Mouse (Mus musculus) ES-E14 (cell line): ENCODE data around the gene Ppp6r1.

Experiments used
- CHD2 ChIP-seq: IDR thresholded peaks from 2 replicates; pipeline ENCODE4 v1.6.1; 2014; ENCODE audit warnings: mild to moderate bottlenecking, low read depth, low read length, inconsistent platforms
- HCFC1 ChIP-seq: IDR thresholded peaks from 2 replicates; pipeline ENCODE4 v1.6.1; 2012; ENCODE audit warnings: low read length, inconsistent platforms, borderline replicate concordance; ENCODE audit not compliant: insufficient read depth
- MAFK ChIP-seq: IDR thresholded peaks from 2 replicates; pipeline ENCODE4 v1.6.1; 2014; ENCODE audit warnings: mild to moderate bottlenecking, low read depth, low read length, inconsistent platforms; ENCODE audit not compliant: insufficient read depth
- ZC3H11A ChIP-seq: IDR thresholded peaks from 2 replicates; pipeline ENCODE4 v1.6.1; 2012; ENCODE audit warnings: low read depth, mild to moderate bottlenecking, inconsistent platforms, low read length, borderline replicate concordance
- ZNF384 ChIP-seq: IDR thresholded peaks from 2 replicates; pipeline ENCODE4 v1.6.1; 2012; ENCODE audit warnings: low read depth, low read length, inconsistent platforms

- no peak for TF ChIP-seq ZNF384
- TF ChIP-seq ZC3H11A: no peak
- no peak for TF ChIP-seq MAFK
- TF ChIP-seq HCFC1: no peak
- TF ChIP-seq CHD2: no peak
Measured at GRCm38 (mm10) chr7:4647291-4647690, 11.5 kb downstream of the Ppp6r1 start.
